Mouse (Mus musculus) kidney, adult 2 months (tissue): ENCODE results near the gene Plppr4.

Source experiments
- CTCF ChIP-seq: fragments of 200-500 bp; conservative IDR thresholded peaks from 2 replicates; pipeline ENCODE4 v1.5.1; 2011; ENCODE audit warnings: low read depth, mild to moderate bottlenecking, control low read depth, low read length, moderate library complexity, mixed read lengths; ENCODE audit not compliant: insufficient read depth, insufficient read length
- POLR2A ChIP-seq: fragments of 200-500 bp; IDR thresholded peaks from one replicate; pipeline ENCODE4 v1.6.1; 2011; ENCODE audit warnings: low read depth, low read length, control low read depth

DNA sequence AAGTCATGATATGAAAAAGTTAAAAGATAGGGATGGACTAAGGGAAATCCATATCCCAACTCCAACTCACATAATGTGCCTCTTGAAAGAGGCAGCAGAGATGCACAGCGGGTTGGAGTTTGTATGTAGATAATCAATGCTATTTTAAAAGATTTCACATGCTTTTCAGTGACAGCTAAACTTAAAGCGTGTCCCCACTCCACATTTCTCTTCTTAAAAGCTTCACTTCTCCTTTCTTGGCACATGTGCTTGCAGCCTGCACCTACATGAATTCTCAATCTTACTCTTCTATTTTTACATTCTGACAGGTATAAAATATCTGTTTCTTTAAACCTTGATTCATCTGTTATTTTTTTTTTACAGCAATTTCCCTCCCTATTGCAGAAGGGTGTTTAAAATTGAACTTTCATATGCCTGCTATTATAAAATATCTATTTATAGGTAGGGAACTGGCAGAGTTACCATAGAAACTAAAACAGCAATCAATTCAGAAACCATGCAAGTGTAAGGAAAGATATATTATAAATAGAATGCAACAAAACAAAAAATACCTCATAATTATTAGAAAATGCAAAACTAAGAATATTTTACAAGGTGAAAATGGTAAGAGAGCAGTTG lies 66.3 kb downstream of the Plppr4 start:
- TF ChIP-seq CTCF (no peak), POLR2A (no peak)
